Mouse (Mus musculus) ovary, postnatal 14 days (tissue): ENCODE measurements around the gene Tfr2.
"Not testable (repeated sequence)": the region's sequence is repeated elsewhere in the genome, so short reads cannot be mapped to it uniquely, and the experiment has no call there.

Source experiments
- DNase-seq: peaks from one replicate; pipeline ENCODE4 v3.0.0; 2022; ENCODE audit warnings: low spot score

Tfr2 gene

DNA sequence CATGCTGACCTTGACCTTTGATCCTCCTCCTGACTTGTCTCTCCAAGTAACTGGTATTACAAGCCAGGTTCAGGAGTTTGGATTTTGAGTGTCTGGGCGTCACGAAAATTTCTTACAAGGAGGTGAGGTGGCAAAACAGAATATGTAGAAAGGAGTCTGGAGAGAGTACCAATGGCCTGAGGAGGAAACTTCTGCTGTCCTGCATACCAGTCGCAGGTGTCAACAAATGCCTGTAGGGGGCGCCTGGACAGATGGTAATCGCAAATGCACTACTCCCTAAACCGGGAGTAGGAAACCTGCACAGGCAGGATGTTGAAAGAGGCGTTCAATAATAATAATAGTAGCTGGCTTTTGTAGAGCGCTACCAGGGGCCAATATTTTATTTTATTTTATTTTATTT, 15.3 kb downstream of the Tfr2 start:
- peak; percentile 54 for DNase-seq

DNA sequence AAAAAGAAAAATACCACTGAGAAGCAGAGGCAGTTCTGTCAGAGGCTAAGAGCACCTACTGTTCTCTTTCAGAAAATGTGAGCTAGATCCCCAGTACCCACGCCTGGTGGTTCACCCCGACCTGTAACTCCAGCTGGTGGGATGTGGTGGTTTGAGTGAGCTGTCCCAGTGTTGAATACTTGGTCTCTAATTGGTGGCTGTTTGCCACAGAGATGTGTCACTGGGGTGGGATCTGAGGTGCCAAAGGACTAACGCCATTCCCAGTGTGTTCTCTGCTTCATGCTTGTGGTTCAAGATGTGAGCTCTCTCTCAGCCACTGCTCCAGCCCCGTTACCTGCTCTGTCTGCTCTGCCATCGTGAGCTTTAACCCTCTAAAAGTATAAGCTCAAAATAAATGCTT, 20.9 kb downstream of the Tfr2 start:
- DNase-seq = no peak

DNA sequence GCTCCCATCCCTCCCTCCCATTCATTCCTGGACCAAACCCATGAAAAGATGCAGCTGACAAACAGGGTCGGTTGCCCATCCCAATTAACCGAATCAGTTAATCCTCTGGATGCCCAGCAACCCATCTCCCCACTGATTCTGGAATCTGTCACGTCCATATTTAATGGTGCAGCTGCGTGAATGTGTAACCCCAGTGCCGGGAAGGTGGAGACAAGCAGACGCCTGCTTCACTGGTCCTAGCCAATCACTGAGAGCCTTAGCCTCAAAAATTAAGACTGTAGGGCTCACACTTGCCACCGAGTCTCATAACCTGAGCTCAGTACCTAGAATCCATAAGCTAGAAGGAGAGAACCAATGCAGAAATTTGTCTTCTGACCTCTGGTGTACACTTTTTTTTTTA, 26.3 kb downstream of the Tfr2 start:
- DNase-seq = no peak

DNA sequence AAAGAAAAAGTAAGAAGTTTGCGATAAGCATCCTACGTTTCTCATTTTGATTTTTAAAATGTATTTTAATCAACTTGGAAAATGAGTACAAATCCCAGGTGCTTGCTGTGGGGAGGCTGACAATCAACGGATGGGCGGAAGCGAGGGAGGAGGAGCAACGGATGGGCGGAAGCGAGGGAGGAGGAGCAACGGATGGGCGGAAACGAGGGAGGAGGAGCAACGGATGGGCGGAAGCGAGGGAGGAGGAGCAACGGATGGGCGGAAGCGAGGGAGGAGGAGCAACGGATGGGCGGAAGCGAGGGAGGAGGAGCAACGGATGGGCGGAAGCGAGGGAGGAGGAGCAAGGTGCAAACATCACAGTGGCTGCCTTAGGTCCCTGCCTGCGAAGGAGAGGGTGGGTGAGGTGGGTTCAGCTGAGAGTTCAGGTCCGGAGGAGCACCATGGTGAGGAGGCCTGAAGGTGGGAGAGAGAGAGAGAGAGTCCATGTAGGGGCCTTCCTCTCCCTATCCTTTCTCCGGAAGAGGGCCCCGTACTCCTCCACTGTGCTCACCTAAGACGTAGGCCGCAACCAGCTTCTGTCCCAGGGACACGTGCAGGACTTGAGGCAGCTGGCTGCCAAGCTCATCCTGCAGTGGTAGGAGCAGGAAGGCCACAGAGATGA, 27.1 kb downstream of the Tfr2 start:
- DNase-seq = no peak

DNA sequence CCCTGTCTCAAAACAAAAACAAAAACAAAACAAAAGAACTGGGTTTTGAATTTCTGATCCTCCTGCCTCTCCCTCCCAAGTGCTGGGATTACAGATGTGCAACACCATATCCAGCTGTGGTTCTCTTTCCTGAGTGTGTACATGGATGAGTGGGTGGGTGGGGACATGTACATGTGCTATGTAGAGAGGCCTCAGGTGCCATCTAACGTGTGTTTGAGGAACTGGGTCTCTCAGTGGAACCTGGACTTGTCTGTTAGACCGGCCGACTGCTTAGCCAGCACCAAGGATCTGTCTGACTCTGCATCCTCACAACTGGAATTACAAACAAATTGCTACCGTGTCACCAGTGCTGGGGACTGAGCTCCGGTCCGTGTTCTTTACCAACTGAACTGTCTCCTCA, 28.0 kb downstream of the Tfr2 start:
- DNase-seq = no peak

DNA sequence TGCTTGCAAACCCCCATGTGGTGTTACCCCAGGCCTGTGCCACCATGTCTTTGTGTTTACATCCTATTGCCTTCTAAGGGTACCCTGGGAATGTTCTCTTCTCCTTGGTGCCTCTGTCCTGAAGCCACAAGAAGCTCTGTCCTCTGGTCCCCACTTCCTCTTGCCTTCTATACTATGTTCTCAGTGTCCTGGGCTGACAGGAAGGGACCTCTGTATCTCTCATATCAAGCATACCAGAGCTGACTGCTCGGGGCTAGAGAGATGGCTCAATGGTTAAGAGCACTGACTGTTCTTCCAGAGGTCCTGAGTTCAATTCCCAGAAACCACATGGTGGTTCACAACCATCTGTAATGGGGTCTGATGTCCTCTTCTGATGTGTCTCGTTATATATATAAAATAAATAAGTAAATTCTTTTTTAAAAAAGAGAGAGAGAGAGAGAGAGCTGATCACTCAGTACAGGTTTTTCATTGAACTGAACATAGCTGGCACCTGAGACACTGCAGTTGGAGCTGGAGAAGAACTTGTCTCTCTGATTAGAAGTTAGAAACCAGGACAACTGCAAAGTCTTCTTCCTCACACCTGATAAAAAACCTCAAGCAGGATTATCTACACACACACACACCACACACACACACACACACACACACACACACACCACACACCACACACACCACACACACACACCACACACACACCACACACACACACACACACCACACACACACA, 28.6 kb downstream of the Tfr2 start:
- DNase-seq = no peak

DNA sequence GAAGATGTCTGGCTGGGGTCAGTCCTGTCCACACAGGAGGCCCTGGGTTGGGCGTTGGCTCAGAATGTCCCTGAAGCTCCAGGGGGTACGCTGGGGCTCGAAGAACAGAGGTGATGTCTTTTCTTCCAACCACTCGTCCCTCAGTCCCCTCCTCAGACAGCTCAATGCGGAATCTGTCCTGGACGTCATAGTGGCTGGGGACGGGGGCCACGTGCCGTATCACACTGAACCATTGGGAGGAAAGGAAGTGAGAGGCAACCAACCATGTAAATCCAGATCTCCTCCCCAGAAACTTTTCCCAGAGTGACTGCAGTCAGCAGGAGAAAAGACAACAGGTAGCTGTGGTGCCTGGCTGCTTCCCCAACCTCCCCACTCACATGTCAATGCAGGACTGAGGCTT, 30.0 kb downstream of the Tfr2 start:
- DNase-seq = no peak

DNA sequence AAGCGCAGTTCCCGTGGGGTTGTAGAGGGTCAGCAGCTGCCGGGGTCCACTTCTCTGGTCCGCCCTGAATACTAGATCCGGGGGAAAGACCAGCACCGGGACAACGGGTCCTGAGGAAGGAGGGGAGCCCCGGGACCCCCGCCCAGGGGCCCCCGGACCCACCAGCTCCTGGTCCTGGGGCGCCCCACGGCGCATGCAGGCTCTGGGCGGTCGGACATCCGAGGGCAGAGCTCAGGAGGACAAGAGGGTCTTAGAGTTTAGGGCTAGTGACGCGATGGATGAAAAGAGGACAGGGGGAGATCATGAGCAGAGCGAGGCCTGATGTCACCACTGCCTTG, 30.6 kb downstream of the Tfr2 start:
- DNase-seq = no peak

DNA sequence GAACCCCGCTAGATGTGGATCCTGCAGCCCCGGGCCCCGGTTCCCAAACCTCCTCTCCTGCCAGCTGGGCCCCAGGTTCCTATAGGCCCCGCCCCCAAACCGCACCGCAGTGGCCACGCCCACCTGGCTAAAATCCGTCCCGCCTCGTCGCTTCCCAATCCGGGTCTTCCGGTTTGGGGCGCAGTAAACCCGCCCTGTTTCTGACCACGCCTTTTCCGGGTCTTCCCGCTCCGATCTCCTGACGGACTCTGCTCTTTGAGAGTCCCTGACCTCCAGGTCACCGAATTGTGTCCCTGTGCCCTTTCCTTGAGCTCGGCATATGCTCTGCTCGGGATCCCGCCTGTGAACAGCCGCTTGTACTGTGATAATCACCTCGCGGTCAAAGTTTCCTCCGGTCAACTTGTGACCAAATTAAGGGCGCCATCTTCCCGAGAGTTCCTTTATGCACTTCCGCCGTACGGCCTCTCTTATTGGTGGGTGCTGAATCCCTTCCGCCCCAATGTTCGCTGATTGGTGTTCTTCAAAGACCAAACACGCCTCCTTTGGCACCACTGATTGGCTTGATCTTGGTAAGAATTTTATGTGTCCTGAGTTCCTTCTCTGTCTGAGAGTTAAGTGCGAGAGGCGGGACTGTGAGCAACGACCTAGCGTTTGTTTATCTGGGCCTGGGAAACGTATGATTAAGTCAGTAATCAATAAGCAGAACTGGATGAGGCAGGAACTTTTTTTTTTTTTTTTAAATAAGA, 31.2 kb downstream of the Tfr2 start, which contains the start of gene Mospd3:
Gene Mospd3 (minus strand): TSS at position 440 of the 746 bp plus-strand sequence.
- DNase-seq = peak; percentile 95

DNA sequence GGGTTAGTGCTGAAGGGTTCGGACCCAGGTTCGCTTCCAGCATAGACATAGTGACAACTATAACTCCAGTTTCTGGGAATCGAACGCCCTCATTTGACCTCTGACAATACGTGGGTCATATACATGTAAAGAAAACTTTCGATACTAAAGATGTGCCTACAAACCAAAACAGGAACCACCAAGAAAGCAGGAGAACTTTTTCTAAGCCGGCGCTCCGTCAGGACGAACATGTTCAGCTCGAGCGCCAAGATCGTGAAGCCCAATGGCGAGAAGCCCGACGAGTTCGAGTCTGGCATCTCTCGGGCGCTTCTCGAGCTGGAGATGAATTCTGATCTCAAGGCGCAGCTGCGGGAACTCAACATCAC, 31.7 kb downstream of the Tfr2 start:
- no peak for DNase-seq

DNA sequence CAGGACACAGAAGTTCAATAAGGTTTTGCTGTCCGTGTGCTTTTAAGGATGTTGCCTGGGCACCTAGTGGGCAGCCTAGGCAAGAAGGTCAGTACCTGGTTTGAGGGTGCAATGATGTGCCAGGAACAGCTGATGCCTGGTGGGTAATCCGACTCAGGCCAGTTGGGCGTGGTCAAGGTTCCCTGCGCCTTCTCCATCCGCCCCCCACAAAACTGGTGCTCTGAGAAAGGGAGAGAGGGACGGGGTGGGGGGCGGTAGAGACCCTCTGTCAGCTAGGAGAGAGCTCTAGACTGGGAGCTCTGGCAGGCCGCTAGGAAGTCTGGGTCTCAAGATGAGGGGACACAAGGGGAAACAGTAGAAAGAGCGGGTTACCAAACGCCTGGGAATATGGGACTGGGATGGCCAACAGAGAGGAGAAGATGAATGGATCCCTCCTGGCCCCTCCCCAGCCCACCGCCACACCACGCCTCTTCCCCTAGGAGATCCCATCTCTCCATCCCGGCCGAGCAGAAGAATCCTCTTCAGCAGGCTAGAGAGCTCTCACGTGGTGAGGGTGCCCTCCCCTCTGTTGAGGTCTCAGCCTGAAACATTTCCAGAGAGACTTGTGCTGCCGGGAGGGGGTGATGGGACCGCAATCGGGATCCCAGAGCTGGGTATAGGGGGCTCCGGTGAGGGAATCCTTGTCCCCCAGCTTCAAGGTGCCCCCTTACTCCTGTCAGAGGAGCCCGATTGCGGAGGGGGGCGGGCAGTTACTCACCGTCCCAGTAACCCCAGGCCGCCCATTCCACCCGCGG, 38.4 kb downstream of the Tfr2 start:
- DNase-seq = no peak

DNA sequence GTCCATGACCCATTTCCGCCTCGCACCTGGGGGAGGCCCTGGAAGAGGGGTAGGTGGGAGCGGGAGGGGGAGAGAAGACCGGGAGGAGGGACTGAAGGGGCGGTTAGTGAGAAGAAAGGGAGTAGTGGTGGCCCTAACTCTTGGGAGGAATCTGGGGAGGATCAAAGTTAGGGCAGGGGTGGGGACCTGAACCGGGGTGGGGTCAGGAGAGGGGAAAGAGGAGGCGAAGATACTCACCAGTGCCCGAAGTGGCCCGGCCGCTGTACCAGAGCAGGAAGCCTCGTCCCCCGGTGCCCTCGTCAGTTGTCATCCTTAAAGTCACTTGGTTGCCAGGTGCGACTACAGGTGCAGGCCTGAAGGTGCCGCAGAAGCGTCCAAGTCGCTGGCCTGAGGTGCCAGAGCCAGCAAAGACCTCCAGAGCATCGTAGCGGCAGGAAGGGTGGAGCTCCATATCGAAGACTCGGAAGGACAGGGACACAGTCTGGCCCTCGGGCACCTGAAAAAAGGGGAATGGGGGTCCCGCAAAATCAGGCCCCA, 39.1 kb downstream of the Tfr2 start:
- DNase-seq = no peak

DNA sequence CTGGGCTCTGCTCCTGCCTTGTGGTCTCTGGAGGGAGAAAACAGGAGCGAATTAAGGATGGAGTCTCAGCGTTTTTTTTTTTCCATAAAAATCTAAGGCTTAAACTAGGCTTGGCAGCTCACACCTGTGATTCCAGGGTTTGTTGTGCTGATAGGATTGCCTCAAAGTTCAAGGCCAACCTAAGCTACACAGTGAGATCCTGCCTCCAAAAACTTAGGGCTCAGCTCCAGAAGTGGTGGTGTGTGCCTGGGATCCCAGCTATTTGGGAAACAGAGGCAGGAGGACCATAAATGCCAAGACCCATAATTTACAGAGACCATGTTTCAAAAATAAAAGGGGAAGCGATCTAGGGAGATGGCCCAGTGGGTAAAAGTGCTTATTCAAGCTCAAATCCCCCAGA, 39.7 kb downstream of the Tfr2 start:
- no peak for DNase-seq

DNA sequence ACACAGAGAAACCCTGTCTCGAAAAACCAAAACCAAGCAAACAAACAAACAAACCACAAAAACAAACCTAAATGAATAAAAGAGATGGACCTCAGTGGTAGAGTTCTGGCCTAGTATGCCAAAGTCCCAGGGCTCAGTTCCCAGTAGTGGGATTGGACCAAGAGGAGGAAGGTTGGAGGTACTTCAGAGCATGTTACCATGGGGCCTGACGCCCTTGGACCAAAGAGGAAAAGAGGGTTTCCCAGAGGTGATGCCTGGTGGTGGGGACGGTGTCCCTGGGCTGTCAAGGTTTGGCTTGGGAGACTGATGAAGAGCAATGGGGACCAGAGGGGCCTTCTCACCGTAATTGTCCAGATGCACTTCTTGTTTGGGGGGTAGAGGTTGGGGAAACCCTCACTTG, 40.4 kb downstream of the Tfr2 start:
- no peak for DNase-seq

DNA sequence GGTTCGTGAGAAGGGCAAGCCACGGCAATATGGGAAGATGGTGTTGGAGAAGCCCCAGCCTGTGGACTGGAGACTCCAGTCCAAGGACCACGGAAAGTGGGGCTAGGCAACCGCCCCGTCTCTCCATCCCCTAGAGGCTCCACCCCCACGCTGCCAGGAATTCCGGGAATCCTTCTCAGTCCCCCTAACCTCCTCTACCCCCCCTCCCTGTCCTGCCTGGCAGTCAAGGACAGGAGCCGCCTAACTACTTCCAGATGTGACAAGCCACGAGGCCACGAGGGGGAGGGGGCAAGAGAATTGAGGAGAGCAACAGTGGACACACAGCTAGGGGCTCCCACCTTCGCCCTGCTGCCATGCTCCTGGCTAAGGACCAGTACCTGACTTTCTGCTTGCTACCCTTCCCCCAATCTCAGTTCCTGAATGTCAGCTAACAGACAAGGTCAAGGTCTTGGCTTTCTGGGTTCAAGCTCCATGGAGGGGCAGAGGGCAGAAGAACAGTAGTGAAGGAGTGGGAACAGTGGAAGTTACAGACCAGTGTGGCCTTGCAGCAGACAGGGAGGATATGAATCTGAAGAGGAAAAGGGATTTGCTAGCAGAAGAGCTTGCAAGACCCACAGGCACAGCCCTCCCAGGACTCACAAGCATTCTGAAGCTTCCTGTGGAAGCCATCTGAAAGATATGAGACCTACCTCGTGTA, 41.1 kb downstream of the Tfr2 start:
- no peak for DNase-seq

DNA sequence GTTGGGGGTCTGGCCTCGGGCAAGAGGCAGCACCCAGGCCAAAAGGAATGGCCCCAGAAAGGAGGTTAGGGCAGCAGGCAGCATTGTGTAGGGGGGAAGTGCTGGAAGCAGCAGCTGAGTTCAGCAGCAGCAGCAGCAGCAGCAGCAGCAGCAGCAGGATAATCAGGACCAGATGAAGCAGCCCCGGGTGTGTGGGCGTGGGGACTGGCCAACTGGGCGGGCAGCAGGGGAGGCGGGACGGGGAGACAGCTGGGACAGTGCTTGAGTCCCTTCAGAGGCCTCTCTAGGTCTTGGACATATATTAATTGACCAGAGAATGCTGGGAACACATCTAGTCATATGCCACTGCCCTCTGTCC, 41.6 kb downstream of the Tfr2 start:
- DNase-seq = no peak

DNA sequence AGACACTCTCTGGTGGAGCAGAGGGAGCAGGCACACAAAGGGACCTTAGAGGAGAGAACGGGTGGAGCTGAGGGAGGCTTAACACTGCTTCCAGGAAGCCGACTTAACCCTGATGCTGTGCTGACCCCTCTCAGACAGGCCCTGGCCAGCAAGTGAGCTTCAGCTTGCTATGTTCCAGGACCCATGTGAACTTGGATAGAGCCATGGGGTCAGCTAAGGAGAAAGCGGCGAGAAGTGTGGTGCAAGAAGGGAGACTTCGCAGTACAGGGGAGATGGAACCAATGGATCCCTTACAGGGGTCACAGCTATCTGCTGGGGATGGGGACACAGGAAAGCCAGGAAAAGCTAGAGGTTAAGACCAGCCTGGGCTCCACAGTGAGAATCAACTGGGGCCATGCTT, 43.4 kb downstream of the Tfr2 start:
- DNase-seq = no peak

DNA sequence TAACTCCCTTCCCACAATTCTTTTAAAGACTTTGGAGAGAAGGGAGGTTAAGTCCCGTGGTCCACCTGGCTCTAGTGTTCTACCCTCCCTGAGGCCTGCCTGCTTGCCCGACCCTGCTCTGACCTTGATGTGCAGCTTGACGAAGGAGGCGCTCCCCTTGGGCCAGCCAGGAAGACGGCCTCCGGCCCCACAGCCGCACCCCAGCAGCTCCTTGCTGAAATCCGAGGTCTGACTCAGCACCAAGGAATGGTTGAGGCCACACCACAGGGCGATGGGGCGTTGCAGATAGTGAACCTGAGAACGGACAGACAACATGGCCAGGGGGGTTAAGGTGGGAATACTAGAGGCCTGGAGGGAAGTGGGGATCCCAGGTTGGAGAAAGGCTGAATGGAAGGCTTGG, 43.9 kb downstream of the Tfr2 start, which contains the start of gene Pcolce:
Gene Pcolce (minus strand): TSS at position 235 of the 400 bp plus-strand sequence.
- DNase-seq = no peak

DNA sequence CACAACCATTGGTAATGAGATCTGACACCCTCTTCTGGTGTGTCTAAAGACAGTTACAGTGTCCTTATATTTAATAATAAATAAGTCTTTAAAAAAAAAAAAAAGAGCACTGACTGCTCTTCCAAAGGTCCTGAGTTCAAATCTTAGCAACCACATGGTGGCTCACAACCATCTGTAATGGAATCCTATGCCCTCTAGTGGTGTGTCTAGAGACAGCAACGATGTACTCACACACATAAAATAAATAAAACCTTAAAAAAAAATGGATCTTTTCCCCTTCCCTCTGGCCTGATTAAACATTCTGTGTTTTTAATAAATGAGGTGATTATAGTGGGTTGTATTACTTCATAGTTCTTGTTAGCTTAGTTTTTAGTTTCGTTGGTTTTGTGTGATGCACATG, 45.3 kb downstream of the Tfr2 start:
- not testable (repeated sequence) for DNase-seq

DNA sequence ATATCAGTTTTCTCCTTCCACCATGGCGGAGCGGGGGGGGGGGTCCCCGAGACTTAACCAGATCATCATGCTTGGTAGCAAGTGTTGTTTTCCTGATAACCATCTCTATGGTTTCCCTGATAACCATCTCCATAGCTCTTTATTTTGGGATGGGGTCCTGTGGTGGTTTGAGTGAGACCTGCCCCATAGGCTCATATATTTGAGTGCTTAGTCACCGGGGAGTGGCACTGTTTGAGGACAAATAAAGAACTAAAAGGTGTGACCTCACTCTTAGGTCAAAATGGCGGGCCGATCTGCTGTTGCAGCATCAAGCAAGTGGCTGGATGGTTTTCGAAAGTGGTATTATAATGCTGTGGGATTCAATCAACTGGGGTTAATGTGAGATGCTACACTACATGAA, 45.7 kb downstream of the Tfr2 start:
- DNase-seq = no peak

DNA sequence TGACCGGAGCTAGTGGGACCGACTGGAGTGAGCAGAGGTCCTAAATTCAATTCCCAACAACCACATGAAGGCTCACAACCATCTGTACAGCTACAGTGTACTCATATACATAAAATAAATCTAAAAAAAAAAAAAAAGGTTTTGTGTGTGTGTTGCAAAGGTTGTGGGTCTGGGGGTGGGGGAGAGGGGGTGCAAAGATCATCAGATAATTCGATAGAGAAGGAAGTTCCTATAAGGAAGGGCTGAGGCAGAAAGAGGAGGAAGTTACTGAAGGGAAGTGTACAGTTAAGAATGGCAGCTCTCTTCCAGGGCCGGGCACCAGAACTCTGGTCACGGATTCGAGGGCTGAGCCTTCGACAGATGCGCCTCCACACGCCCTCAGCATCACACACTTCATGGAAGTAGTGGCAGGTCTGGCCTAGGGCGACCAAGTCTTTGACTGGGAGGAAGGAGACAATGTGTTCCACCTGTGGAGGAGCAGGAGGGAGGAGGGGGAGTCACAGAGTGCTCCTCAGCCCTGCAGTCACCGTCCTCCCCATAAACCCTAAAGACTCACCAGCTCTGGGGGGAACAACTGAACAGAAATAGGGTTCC, 54.4 kb downstream of the Tfr2 start:
- DNase-seq = no peak
